Mouse (Mus musculus) lung, embryonic 14.5 days (tissue): ENCODE results near the gene Nubp1. TPM values are rescaled to one million over a fixed set of nuclear protein-coding genes. Genes with fewer than 3 reads are reported as not detected.
A peak's percentile ranks its signal among the peaks of the same experiment; 100 is the strongest.

ENCODE experiments used
- ATAC-seq: fragments of 200-750 bp; cut with Nextera tagmentation; 2 replicates; pipeline ENCODE4 v1.8.0; 2017; ENCODE audit warnings: mild to moderate bottlenecking, moderate TSS enrichment, moderate library complexity; ENCODE audit not compliant: insufficient read depth
- DNase-seq: peaks from one replicate; pipeline ENCODE4 v3.0.0-alpha.2; 2015
- H3K27ac ChIP-seq: fragments of 300-500 bp; sonication (generic); 2 replicates; pipeline ENCODE4 v1.5.1; 2014; ENCODE audit warnings: low read depth, mild to moderate bottlenecking, moderate library complexity
- H3K27me3 ChIP-seq: fragments of 300-500 bp; sonication (generic); 2 replicates; pipeline ENCODE4 v1.6.1; 2014; ENCODE audit warnings: low read length, control low read depth; ENCODE audit not compliant: insufficient read depth
- H3K36me3 ChIP-seq: fragments of 300-500 bp; sonication (generic); 2 replicates; pipeline ENCODE4 v1.6.1; 2014; ENCODE audit warnings: control low read depth; ENCODE audit not compliant: insufficient read depth
- H3K4me1 ChIP-seq: fragments of 300-500 bp; sonication (generic); 2 replicates; pipeline ENCODE4 v1.6.1; 2014; ENCODE audit warnings: antibody characterized with exemption, control low read depth; ENCODE audit not compliant: insufficient read depth
- H3K4me2 ChIP-seq: fragments of 300-500 bp; sonication (generic); 2 replicates; pipeline ENCODE4 v1.6.1; 2014; ENCODE audit warnings: mild to moderate bottlenecking
- H3K4me3 ChIP-seq: fragments of 300-500 bp; sonication (generic); 2 replicates; pipeline ENCODE4 v1.5.1; 2014; ENCODE audit warnings: low read depth, low read length
- H3K9ac ChIP-seq: fragments of 300-500 bp; sonication (generic); 2 replicates; pipeline ENCODE4 v1.6.1; 2014
- H3K9me3 ChIP-seq: fragments of 300-500 bp; sonication (generic); 2 replicates; pipeline ENCODE4 v1.6.1; 2016; ENCODE audit warnings: low read depth, low read length, control low read depth
- CTCF ChIP-seq: IDR thresholded peaks from 2 replicates; pipeline ENCODE4 v1.5.1; 2016; ENCODE audit warnings: antibody characterized with exemption, low read depth
- WGBS: fragments of 180-500 bp; shearing (Covaris S2); extraction: QIAGEN DNeasy Blood & Tissue Kit; methylation state at CpG from one replicate; pipeline ENCODE4 v1.1.7; 2014; 5-methylcytosine and 5-hydroxymethylcytosine counted together
- polyA plus RNA-seq: library from polyadenylated mRNA; unstranded; fragments of >200 nt; fragmentation: Nextera tagmentation; extraction: Ambion mirVana; gene quantifications from 2 replicates; pipeline ENCODE4 v1.2.1, GENCODE M21; 2014

The Nubp1 gene
- polyA plus RNA-seq, 1 experiment from 2014 or later, result 83.6 TPM

DNA sequence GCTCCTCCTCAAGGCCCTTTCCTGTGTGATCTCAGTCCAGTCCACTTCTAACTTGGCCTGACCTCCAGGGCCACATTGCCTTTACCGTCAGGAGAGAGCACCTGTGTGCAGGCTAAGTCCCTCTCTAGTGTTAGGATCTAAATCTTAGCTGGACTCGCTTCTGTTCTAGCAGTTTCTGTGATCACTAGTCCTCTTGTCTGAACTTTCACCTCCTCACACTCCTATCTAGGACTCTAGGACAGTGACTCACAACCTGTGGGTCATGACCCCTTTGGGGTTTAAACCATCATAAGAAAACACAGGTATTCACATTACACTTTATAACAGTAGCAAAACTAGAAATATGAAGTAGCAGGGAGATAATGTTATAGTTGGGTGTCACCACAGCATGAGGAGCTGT is 40.2 kb downstream of the Nubp1 start:
- H3K4me1 ChIP-seq, result peaks cover 16% of the 10 kb centered on the region
- H3K9ac ChIP-seq, result no peak overlapping the region
- no peaks in the 10 kb centered on the region for H3K36me3 ChIP-seq
- no peaks in the 10 kb centered on the region for H3K9me3 ChIP-seq
- peak overlapping the region; percentile 13; the same call in 1 of the 2 replicates for H3K27ac ChIP-seq
- ATAC-seq (no peak), DNase-seq (no peak)
- TF ChIP-seq CTCF, result no peak
- H3K27me3 ChIP-seq, result no peaks in the 10 kb centered on the region
- H3K4me2 ChIP-seq, result no peak overlapping the region
- no peak overlapping the region for H3K4me3 ChIP-seq
- 71% methylated on average over 2 of the region's 2 CpGs for WGBS

DNA sequence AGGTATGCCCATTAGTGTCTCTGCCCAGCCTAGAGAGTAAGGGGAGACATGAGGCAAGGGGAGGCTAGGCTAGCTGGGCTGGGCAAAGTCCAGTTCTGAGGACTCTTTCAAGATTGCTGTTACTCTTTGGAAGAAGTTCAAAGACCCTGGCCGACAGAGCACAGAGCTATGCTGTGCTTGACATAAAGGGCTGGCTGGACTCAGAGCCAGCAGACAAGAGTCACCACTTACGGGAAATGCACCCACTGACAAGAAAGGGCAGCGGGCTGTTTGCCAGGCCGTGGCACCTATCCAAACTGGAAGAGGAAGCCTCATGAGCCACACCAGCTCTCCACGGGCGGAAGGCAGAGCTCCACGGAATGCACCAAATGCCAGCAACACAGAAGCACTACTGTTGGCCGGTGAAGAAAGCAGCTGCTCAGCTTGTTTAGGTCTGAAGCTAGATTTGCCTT is 40.7 kb downstream of the Nubp1 start:
- peak; percentile 92 for DNase-seq

DNA sequence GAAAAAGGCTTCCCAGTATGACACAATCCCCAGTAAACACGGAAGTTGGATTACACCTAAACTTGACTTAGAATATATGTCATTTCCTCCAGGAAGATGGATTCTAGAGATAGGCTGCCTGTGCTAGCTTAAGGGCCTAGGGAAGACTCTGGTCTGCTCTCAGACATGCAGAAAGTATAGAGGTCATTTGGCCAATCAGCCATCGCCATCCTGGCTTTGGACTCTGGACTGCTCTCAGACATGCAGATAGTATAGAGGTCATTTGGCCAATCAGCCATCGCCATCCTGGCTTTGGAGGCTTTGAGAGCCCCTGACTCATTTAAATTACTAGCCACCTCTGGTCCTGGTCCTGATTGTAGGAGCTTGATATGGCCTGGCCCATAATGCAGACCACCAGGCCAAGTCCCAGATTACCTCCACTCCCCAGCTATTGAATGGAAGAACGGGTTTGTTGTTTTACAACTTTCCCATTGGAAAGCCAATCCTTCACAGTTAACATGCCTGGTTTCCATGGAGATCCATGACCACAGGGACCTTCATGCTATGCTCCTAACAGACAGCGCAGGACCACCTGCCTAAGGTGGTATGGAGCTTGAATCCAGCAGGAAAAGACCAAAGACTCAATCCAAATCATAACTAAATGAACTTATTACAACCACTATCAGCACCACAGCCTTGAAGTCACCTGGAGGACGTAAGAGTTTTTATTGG is 42.3 kb downstream of the Nubp1 start:
- Histone ChIP-seq H3K9me3 (no peaks in the 10 kb centered on the region), H3K36me3 (no peaks in the 10 kb centered on the region), H3K4me1 (peaks cover 11% of the 10 kb centered on the region), H3K27ac (no peak overlapping the region), H3K4me3 (no peak overlapping the region), H3K27me3 (no peaks in the 10 kb centered on the region), H3K9ac (no peak overlapping the region), H3K4me2 (no peak overlapping the region)
- ATAC-seq, result no peak
- WGBS, result 77% methylated on average over 6 of the region's 6 CpGs
- no peak for DNase-seq
- TF ChIP-seq CTCF, result no peak

More for the DNA sequence above, 40.7 kb downstream of the Nubp1 start:
- Histone ChIP-seq H3K27me3 (no peaks in the 10 kb centered on the region), H3K4me3 (no peak overlapping the region), H3K4me1 (peaks cover 15% of the 10 kb centered on the region), H3K36me3 (no peaks in the 10 kb centered on the region), H3K4me2 (no peak overlapping the region), H3K9me3 (no peaks in the 10 kb centered on the region), H3K9ac (no peak overlapping the region), H3K27ac (peak overlapping the region; percentile 46; the same call in 1 of the 2 replicates)
- WGBS, result 32% methylated on average over 8 of the region's 8 CpGs
- peak; percentile 93 for ATAC-seq
- no peak for TF ChIP-seq CTCF

DNA sequence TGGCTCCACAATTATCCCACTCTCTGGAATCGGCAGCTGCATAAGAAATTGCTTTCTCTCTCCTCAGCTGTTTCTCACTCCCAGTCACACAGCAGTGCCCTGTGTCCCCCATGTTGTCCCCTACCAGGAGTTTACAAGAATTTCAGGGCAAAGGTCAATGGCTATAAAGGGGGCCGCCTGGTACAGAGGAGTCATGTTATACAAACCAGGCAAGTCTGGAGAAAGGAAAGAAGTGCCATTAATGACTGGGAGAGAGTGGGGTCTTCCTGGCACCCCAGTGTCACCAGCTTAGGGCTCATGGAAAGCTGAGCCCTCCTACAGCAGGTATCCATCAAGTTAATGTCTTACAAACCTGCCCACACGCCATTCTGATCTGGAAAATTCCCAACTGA is 42.8 kb downstream of the Nubp1 start:
- no peak overlapping the region for H3K9ac ChIP-seq
- no peak overlapping the region for H3K4me3 ChIP-seq
- no peak for ATAC-seq
- no peaks in the 10 kb centered on the region for H3K36me3 ChIP-seq
- WGBS, result 42% methylated on average over 3 of the region's 3 CpGs
- H3K4me2 ChIP-seq, result no peak overlapping the region
- H3K27ac ChIP-seq, result no peak overlapping the region
- H3K4me1 ChIP-seq, result peaks cover 11% of the 10 kb centered on the region
- no peaks in the 10 kb centered on the region for H3K27me3 ChIP-seq
- DNase-seq, result no peak
- no peaks in the 10 kb centered on the region for H3K9me3 ChIP-seq
- TF ChIP-seq CTCF, result no peak

DNA sequence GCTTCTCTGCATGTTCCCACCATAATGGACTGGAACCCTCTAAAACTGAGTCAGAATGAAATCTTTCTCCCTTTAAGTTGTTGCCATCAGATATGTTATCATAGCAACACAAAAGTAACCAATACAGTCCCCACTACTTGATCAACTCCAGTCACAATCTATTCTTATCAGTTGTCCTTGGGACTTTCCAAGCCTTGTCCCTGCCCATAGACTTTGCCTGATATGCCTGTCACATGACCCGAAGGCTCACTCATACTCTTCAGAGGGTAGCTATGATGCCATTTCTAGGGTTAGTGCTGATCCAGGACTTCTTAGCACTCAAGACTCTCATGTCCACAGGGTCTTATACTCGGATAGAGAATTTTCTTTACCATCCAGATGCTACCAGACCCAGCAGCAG is 48.4 kb downstream of the Nubp1 start:
- ATAC-seq, result no peak
- WGBS, result 61% methylated on average over 2 of the region's 2 CpGs

DNA sequence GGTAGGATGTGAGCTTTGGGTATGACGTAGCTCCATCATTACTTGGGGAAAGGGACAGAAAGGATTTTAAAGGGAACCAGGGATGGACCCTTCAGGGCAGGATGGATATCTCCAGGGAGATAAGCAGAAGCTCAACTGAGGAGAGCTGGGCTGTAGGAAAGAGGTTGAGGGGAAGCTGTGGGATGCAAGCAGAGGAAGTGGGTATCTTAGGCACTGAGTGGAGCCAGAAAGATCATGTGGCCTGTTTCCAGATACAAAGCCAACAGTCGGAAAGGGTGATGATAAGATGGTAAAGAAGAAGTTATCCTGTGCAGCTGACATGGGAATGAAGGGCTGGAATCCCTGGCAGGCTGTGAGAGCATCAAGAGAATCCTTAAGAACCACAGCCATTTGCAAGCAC is 49.4 kb downstream of the Nubp1 start:
- WGBS, result 69% methylated on average over 2 of the region's 2 CpGs

More for the DNA sequence above, 48.4 kb downstream of the Nubp1 start:
- Histone ChIP-seq H3K27ac (no peak overlapping the region), H3K27me3 (no peaks in the 10 kb centered on the region), H3K36me3 (no peaks in the 10 kb centered on the region), H3K4me2 (no peak overlapping the region), H3K4me1 (no peaks in the 10 kb centered on the region), H3K4me3 (no peak overlapping the region), H3K9me3 (no peaks in the 10 kb centered on the region), H3K9ac (no peak overlapping the region)
- DNase-seq, result no peak
- no peak for TF ChIP-seq CTCF

DNA sequence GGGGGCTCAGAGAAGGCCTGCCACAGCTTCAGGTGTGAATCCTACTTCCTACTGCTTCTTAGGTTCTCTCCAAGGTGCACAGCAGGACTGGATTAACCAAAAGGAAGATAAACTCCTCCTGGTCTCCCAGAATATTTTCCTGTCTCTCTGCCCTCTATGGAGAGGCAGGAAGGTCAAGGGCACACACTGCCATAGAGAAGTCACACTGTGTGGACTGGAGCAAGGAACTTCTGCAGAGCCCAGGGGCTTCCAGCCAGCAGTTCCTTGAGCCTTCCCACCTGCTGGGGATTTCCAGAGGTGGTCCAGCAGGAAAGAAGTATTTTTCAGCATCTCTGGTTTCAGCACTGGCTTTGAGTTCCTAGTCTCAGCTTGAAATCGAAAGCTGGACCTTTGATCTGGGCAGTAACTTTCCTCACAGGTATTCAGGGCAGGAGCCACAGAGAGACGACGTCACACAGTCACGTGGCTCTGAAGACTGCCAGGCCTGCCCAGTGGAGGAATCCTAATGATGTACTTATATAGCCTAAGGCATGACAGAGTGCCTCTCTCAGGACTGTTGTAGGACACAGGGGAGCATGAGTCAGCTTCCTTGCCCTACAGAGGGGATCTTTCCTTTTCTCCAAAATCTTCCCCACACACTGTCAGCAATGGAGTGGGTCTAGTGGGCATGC is 53.4 kb downstream of the Nubp1 start:
- TF ChIP-seq CTCF, result no peak
- no peaks in the 10 kb centered on the region for H3K4me1 ChIP-seq
- no peak overlapping the region for H3K4me3 ChIP-seq
- no peak overlapping the region for H3K27ac ChIP-seq
- no peaks in the 10 kb centered on the region for H3K9me3 ChIP-seq
- DNase-seq, result no peak
- no peak; the same call in 1 of the 2 replicates for ATAC-seq
- 21% methylated on average over 4 of the region's 4 CpGs for WGBS
- H3K9ac ChIP-seq, result no peak overlapping the region
- no peaks in the 10 kb centered on the region for H3K27me3 ChIP-seq
- no peak overlapping the region for H3K4me2 ChIP-seq
- no peaks in the 10 kb centered on the region for H3K36me3 ChIP-seq

More for the DNA sequence above, 49.4 kb downstream of the Nubp1 start:
- Histone ChIP-seq H3K9ac (no peak overlapping the region), H3K36me3 (no peaks in the 10 kb centered on the region), H3K27ac (no peak overlapping the region), H3K4me1 (no peaks in the 10 kb centered on the region), H3K4me3 (no peak overlapping the region), H3K9me3 (no peaks in the 10 kb centered on the region), H3K4me2 (no peak overlapping the region), H3K27me3 (no peaks in the 10 kb centered on the region)
- DNase-seq, result no peak
- TF ChIP-seq CTCF, result no peak
- ATAC-seq, result no peak
